Mouse (Mus musculus): ENCODE results near the gene Kctd5. TPM values are rescaled to one million over a fixed set of nuclear protein-coding genes. Genes with fewer than 3 reads are reported as not detected.

Kctd5 gene
- polyA plus RNA-seq, 1 experiment from 2014 or later, result 39.9 TPM

DNA sequence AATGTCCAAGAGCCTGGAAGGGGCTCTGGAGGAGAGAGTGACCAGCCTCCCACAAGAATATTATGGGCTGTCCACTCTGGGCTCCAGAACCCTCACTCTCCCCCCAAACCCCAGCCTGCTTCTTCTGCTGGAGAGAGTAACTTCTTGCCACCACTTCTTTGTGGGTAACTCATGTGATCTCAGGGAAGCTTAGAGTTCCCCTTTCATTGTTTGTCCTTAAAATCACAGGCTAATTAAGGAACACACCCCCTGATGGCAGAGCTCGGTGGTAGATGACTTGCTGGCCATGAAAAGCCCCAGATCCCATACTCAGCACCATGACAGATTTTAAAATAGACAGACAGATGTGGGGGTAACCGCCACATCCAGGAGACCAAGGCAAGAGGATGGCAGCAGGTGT is 66.4 kb downstream of the Kctd5 start:
- Histone ChIP-seq H3K27ac (ENCODE audit: low read depth, low read length) (no peak overlapping the region), H3K36me3 (ENCODE audit: control insufficient read depth, insufficient read depth, low read length) (no peaks in the 10 kb centered on the region), H3K4me2 (no peak overlapping the region), H3K9ac (ENCODE audit: low read depth, low read length) (no peak overlapping the region), H3K27me3 (ENCODE audit: control insufficient read depth, insufficient read depth, low read length) (no peaks in the 10 kb centered on the region), H3K4me1 (ENCODE audit: control insufficient read depth, insufficient read depth, low read length) (no peaks in the 10 kb centered on the region), H3K4me3 (ENCODE audit: low read depth, low read length) (no peak overlapping the region), H3K9me3 (replicated peaks; ENCODE audit: control insufficient read depth, low read length) (no peaks in the 10 kb centered on the region)
- no peak for ATAC-seq (replicated peaks; ENCODE audit: insufficient number of reproducible peaks, low FRiP score, low TSS enrichment)
- 53% methylated on average over 2 of the region's 2 CpGs for whole genome bisulfite sequencing (ENCODE audit: insufficient replicate concordance)

DNA sequence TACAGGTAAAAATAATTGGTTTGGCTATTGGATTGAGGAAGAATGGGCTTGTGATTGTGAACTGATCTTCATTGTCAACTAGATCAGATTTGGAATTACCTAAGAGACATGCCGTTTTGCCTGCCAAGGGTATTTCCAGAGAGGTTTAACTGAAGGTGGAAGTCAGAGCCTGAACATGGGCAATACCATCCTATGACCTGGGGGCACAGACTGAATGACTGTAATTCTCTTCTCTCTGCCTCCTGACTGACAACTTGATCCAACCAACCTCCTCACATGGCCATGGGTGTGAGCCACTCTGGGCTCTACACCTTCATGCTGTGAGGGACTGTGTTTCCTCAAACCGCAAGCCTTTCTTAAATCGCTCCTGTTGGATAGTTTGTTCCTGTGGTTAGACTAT is 68.2 kb downstream of the Kctd5 start:
- 85% methylated on average over 3 of the region's 3 CpGs for WGBS (ENCODE audit: insufficient replicate concordance)
- Histone ChIP-seq H3K4me1 (ENCODE audit: control insufficient read depth, insufficient read depth, low read length) (no peaks in the 10 kb centered on the region), H3K36me3 (ENCODE audit: control insufficient read depth, insufficient read depth, low read length) (no peaks in the 10 kb centered on the region), H3K4me2 (no peak overlapping the region), H3K27ac (ENCODE audit: low read depth, low read length) (no peak overlapping the region), H3K9me3 (replicated peaks; ENCODE audit: control insufficient read depth, low read length) (no peaks in the 10 kb centered on the region), H3K4me3 (ENCODE audit: low read depth, low read length) (no peak overlapping the region), H3K27me3 (ENCODE audit: control insufficient read depth, insufficient read depth, low read length) (no peaks in the 10 kb centered on the region), H3K9ac (ENCODE audit: low read depth, low read length) (no peak overlapping the region)
- ATAC-seq (replicated peaks; ENCODE audit: insufficient number of reproducible peaks, low FRiP score, low TSS enrichment), result no peak

DNA sequence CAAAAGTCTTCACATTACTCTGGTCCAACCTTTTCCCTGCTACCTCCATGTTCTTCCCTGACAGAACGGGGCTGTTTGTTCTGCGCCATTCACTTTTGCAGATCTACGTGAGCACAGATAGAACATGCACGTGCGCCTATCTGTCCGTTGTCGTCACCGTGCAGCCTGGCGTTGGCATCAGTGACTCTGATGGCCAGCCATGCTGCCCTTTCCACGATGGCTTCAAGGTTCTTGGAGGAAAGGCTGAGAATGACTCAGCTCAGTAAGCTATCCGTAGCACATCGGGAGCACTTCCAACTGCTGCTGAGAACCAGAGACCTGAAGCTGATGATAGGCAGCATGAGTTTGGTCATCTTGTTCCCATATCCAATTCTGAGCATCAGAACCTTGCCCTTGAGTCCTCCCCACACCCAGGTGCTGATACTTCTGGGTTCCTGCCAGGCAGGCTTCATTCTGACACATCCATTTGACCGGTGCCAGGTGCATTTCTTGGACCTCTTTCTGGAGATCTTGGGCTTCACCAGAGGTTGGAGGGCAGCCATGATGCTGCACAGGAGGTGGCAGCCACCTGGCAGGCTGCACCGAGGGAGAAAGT is 69.1 kb downstream of the Kctd5 start:
- H3K27me3 ChIP-seq (ENCODE audit: control insufficient read depth, insufficient read depth, low read length), result no peaks in the 10 kb centered on the region
- H3K9me3 ChIP-seq (replicated peaks; ENCODE audit: control insufficient read depth, low read length), result no peaks in the 10 kb centered on the region
- H3K4me2 ChIP-seq, result no peak overlapping the region
- no peak overlapping the region for H3K9ac ChIP-seq (ENCODE audit: low read depth, low read length)
- 82% methylated on average over 14 of the region's 14 CpGs for WGBS (ENCODE audit: insufficient replicate concordance)
- H3K36me3 ChIP-seq (ENCODE audit: control insufficient read depth, insufficient read depth, low read length), result no peaks in the 10 kb centered on the region
- no peak overlapping the region for H3K27ac ChIP-seq (ENCODE audit: low read depth, low read length)
- no peaks in the 10 kb centered on the region for H3K4me1 ChIP-seq (ENCODE audit: control insufficient read depth, insufficient read depth, low read length)
- H3K4me3 ChIP-seq (ENCODE audit: low read depth, low read length), result no peak overlapping the region
- ATAC-seq (replicated peaks; ENCODE audit: insufficient number of reproducible peaks, low FRiP score, low TSS enrichment), result no peak

DNA sequence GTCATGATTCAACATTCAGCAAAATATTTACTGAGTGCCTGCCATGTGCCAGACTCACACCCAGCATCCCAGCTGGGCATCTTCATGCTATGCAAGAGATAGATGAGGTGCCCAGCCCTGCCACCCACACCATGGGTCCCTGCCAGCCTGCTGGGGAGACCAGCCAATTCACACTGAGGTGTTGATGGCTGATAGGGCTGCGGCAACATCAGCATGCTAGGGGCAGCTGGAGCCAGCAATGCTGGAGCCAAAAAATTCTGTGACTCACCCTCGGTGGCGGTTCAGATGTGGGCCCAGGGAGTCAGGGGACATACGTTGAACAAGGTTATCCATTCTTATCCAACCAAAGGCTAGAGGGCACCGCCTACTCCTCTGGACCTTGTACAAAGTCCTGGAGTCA is 72.9 kb downstream of the Kctd5 start:
- no peak for ATAC-seq (replicated peaks; ENCODE audit: insufficient number of reproducible peaks, low FRiP score, low TSS enrichment)
- no peak overlapping the region for H3K4me2 ChIP-seq
- H3K27ac ChIP-seq (ENCODE audit: low read depth, low read length), result no peak overlapping the region
- no peaks in the 10 kb centered on the region for H3K9me3 ChIP-seq (replicated peaks; ENCODE audit: control insufficient read depth, low read length)
- peaks cover 7% of the 10 kb centered on the region for H3K27me3 ChIP-seq (ENCODE audit: control insufficient read depth, insufficient read depth, low read length)
- no peaks in the 10 kb centered on the region for H3K36me3 ChIP-seq (ENCODE audit: control insufficient read depth, insufficient read depth, low read length)
- no peak overlapping the region for H3K9ac ChIP-seq (ENCODE audit: low read depth, low read length)
- 15% methylated on average over 5 of the region's 5 CpGs for WGBS (ENCODE audit: insufficient replicate concordance)
- H3K4me3 ChIP-seq (ENCODE audit: low read depth, low read length), result no peak overlapping the region
- H3K4me1 ChIP-seq (ENCODE audit: control insufficient read depth, insufficient read depth, low read length), result no peaks in the 10 kb centered on the region

DNA sequence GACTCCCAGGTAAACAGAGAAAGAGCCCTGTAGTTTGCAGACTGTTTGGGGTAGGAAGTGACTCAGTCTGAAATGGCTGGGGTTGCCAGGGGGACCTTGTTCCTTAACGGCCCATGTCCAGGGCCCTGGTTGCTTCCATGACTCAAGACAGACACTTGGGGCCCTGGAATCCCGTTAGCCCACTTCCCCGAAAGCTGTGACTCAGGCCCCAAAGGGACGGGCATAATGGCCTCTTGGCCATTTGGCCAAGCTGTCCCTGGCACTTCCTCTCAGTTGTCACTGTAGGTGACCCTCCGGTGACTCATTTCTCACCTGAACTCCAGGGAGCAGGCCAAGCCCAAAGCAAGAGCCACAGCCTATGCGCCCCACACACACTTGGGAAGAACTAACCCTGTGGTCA is 74.9 kb downstream of the Kctd5 start:
- Histone ChIP-seq H3K4me1 (ENCODE audit: control insufficient read depth, insufficient read depth, low read length) (no peaks in the 10 kb centered on the region), H3K4me2 (no peak overlapping the region), H3K27ac (ENCODE audit: low read depth, low read length) (no peak overlapping the region), H3K9ac (ENCODE audit: low read depth, low read length) (no peak overlapping the region), H3K27me3 (ENCODE audit: control insufficient read depth, insufficient read depth, low read length) (peaks cover 11% of the 10 kb centered on the region), H3K4me3 (ENCODE audit: low read depth, low read length) (no peak overlapping the region), H3K9me3 (replicated peaks; ENCODE audit: control insufficient read depth, low read length) (no peaks in the 10 kb centered on the region), H3K36me3 (ENCODE audit: control insufficient read depth, insufficient read depth, low read length) (no peaks in the 10 kb centered on the region)
- WGBS (ENCODE audit: insufficient replicate concordance), result 55% methylated on average over 6 of the region's 6 CpGs
- ATAC-seq (replicated peaks; ENCODE audit: insufficient number of reproducible peaks, low FRiP score, low TSS enrichment), result no peak

DNA sequence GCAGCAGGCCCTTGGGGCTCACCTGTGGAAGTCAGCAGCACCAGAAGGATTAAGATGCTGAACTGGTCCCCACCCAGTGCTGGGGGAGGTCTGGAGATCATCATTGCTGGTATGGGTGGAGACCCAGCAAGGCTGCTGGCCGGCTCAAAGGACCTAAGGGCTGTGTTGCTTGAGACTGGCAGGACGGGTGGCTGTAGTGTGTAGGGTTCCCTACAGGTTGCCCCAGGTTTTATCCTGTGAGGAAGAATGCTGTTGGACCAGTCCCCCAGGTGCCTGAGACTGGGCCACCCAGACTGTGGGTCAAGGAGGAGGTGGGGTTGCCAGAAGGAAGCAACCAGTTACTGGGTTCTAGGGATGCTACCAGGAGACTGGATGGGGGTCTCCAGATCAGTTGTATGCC is 75.4 kb downstream of the Kctd5 start, which contains the start of gene Prss22:
Prss22 (minus strand) TSS at position 200 of the 400 bp plus-strand sequence.
- Histone ChIP-seq H3K27ac (ENCODE audit: low read depth, low read length) (no peak within 1 kb of the TSS), H3K9me3 (replicated peaks; ENCODE audit: control insufficient read depth, low read length) (no peaks in the 10 kb centered on the region), H3K4me2 (no peak within 1 kb of the TSS), H3K4me3 (ENCODE audit: low read depth, low read length) (no peak within 1 kb of the TSS), H3K9ac (ENCODE audit: low read depth, low read length) (no peak within 1 kb of the TSS), H3K4me1 (ENCODE audit: control insufficient read depth, insufficient read depth, low read length) (no peaks in the 10 kb centered on the region), H3K27me3 (ENCODE audit: control insufficient read depth, insufficient read depth, low read length) (peaks cover 11% of the 10 kb centered on the region), H3K36me3 (ENCODE audit: control insufficient read depth, insufficient read depth, low read length) (no peaks in the 10 kb centered on the region)
- WGBS (ENCODE audit: insufficient replicate concordance), result 56% methylated on average over 2 of the region's 2 CpGs
- no peak for ATAC-seq (replicated peaks; ENCODE audit: insufficient number of reproducible peaks, low FRiP score, low TSS enrichment)

Small RNAs within 50 kb of the gene (microRNA-seq; reads per million reads assigned to microRNA genes)
- gene Gm27700 (ENCODE audit: borderline number of aligned reads), result not detected

Other genes with a start within 250 kb of the Kctd5 start
- gene Elob, start 244.3 kb downstream of the Kctd5 start, polyA plus RNA-seq (2014; fragmentation: Nextera tagmentation; extraction: Ambion mirVana), result 929 and 1,004 TPM in 2 replicates
- not detected in 2 replicates for gene Prss33, start 237.4 kb downstream of the Kctd5 start, polyA plus RNA-seq (2014; fragmentation: Nextera tagmentation; extraction: Ambion mirVana)
- not detected in 2 replicates for gene Prss32, start 229.6 kb downstream of the Kctd5 start, polyA plus RNA-seq (2014; fragmentation: Nextera tagmentation; extraction: Ambion mirVana)
- gene Prss41, start 229.3 kb downstream of the Kctd5 start, polyA plus RNA-seq (2014; fragmentation: Nextera tagmentation; extraction: Ambion mirVana), result 0.19 and 0.31 TPM in 2 replicates
- gene Prss21, start 205.4 kb downstream of the Kctd5 start, polyA plus RNA-seq (2014; fragmentation: Nextera tagmentation; extraction: Ambion mirVana), result not detected in 2 replicates
- gene Dcpp1, start 192.6 kb downstream of the Kctd5 start, polyA plus RNA-seq (2014; fragmentation: Nextera tagmentation; extraction: Ambion mirVana), result not detected in 2 replicates
- gene Dcpp2, start 192.6 kb downstream of the Kctd5 start, polyA plus RNA-seq (2014; fragmentation: Nextera tagmentation; extraction: Ambion mirVana), result not detected in 2 replicates
- not detected in 2 replicates for gene Dcpp3, start 156.0 kb downstream of the Kctd5 start, polyA plus RNA-seq (2014; fragmentation: Nextera tagmentation; extraction: Ambion mirVana)
- not detected in 2 replicates for gene Sbp, start 131.8 kb downstream of the Kctd5 start, polyA plus RNA-seq (2014; fragmentation: Nextera tagmentation; extraction: Ambion mirVana)
- gene Sbpl, start 118.2 kb downstream of the Kctd5 start, polyA plus RNA-seq (2014; fragmentation: Nextera tagmentation; extraction: Ambion mirVana), result not detected in 2 replicates
- gene Prss30, start 92.9 kb downstream of the Kctd5 start, polyA plus RNA-seq (2014; fragmentation: Nextera tagmentation; extraction: Ambion mirVana), result not detected in 2 replicates
- gene Prss22, start 75.4 kb downstream of the Kctd5 start, polyA plus RNA-seq (2014; fragmentation: Nextera tagmentation; extraction: Ambion mirVana), result 0.17 TPM in 1 of 2 replicates, not detected in the other
- gene Prss27, start 35.3 kb downstream of the Kctd5 start, polyA plus RNA-seq (2014; fragmentation: Nextera tagmentation; extraction: Ambion mirVana), result 0.17 and 0.37 TPM in 2 replicates
- 45.2 and 45.9 TPM in 2 replicates for gene Pdpk1, start 77.4 kb upstream of the Kctd5 start, polyA plus RNA-seq (2014; fragmentation: Nextera tagmentation; extraction: Ambion mirVana)
- 28.3 and 31.0 TPM in 2 replicates for gene Amdhd2, start 90.3 kb upstream of the Kctd5 start, polyA plus RNA-seq (2014; fragmentation: Nextera tagmentation; extraction: Ambion mirVana)
- gene Atp6v0c, start 96.2 kb upstream of the Kctd5 start, polyA plus RNA-seq (2014; fragmentation: Nextera tagmentation; extraction: Ambion mirVana), result 552 and 561 TPM in 2 replicates
- gene Tbc1d24, start 132.1 kb upstream of the Kctd5 start, polyA plus RNA-seq (2014; fragmentation: Nextera tagmentation; extraction: Ambion mirVana), result 4.0 and 5.2 TPM in 2 replicates
- gene Ntn3, start 136.0 kb upstream of the Kctd5 start, polyA plus RNA-seq (2014; fragmentation: Nextera tagmentation; extraction: Ambion mirVana), result 2.0 TPM in 2 replicates
- 7.0 and 7.6 TPM in 2 replicates for gene Tedc2, start 147.4 kb upstream of the Kctd5 start, polyA plus RNA-seq (2014; fragmentation: Nextera tagmentation; extraction: Ambion mirVana)
- gene Ccnf, start 178.0 kb upstream of the Kctd5 start, polyA plus RNA-seq (2014; fragmentation: Nextera tagmentation; extraction: Ambion mirVana), result 47.4 and 55.2 TPM in 2 replicates